Mouse (Mus musculus): ENCODE results near the gene Arhgap23.

Arhgap23 gene

GRCm38 (mm10) chr11:97415330-97415711, at the start of gene Arhgap23:
TSS of gene Arhgap23 (plus strand) at chr11:97415533.
- peak; percentile 64 to 89 for DNase-seq

GRCm38 (mm10) chr11:97365556-97365955, 49.8 kb upstream of the Arhgap23 start:
- no peak for DNase-seq

DNA sequence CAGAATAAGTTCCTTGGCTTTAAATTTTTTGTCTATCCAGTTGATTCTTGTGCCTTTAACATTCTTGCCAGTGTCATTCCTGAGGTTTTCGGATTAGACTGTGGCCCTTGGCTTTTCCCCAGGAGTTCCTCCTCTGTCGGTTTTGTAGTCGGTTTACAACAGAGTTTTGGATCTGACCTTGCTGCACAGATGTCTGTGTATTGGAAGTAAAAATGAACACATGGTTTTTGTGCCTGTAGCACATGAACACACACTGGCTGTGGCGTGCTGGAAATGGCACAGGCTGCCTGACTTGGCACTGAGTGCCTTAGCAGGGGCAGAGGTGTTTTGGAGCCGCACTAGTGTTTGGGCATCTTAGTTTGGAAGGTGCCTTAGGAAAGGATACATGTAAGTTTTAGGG, 46.8 kb upstream of the Arhgap23 start:
- DNase-seq = peak in 1 of 2 experiments; percentile 34

DNA sequence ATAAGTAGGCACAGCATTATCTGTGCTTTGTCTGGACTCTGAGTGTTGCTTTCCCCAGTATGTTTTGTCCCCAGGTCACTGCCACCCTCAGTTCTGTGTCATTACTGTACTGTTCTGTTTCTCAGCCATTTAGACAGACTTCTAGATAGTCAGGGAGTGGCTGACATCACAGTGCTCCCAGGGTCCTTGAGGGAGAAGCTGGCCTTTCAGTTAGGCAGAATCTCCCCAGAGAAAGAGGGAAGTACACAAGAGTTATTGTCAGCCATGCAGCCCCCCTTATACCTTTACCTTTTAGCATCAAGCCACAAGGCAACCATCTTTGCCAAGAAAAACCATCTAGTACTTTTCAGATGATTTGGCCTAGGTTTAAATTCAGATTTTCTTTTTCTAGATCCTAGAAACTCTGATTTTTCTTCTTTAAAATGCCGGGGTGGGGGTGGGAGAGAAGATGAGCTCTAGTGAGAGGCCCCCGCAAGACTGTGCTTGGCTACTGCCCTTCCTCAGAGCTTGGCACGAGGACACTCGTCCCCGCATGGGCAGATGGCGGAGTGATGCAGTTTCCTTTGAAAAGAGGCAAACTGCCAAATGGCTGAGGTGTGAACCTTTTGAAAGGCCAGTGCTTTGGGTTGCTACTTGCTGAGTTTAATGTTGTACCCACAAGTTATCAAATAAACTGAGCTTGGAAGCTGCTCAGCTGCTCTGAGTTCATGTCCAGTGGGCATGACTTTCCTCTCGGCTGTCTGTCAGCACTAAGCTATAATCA, 44.8 kb upstream of the Arhgap23 start:
- peak; percentile 66 to 82 for DNase-seq

DNA sequence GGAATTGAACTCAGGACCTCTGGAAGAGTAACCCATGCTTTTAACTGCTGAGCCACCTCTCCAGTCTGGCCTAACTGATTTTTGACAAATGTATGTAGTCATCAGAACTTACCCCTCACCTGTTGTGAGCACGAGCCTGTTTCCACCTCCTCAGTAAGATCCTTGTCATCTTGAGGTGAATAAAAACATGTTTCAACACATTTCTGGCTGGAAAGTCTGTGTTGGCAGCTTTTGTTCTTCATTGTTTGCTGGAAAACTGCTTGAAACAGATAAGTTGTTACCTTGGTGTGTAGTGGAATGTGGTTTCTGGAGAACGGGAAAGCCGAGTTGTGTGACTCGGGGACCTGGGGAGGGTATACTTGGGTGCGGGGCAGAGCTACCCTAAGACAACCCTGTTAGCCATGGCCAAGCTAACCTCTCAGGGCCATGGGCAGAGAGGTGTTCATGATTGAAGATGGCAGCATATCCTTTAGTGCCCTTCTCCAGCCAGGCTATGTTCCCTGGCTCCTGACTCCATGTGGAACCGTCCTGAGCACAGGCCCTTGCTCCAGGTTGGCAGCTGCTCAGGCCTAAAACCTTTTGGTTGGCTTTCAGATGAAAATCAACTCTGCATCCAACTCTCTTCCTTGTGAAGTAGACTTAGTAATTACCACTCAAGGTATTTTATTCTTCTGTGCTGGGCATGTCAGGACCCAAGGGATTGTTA, 43.0 kb upstream of the Arhgap23 start:
- no peak for DNase-seq

DNA sequence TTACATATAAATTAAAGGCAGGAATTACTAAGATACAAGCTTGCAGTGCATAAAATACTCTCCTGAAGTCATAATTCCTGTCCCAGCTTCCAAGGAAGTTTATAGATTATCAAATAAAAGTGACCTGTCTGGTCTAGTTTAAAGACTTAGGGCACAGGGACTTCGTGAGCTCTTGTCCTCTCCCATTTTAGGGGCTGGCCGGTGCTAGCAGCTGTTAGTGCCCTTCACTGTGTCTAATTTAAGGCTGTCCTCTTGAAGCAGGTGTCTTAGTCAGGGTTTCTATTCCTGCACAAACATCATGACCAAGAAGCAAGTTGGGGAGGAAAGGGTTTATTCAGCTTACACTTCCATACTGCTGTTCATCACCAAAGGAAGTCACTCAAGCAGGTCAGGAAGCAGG, 41.9 kb upstream of the Arhgap23 start:
- DNase-seq = no peak

DNA sequence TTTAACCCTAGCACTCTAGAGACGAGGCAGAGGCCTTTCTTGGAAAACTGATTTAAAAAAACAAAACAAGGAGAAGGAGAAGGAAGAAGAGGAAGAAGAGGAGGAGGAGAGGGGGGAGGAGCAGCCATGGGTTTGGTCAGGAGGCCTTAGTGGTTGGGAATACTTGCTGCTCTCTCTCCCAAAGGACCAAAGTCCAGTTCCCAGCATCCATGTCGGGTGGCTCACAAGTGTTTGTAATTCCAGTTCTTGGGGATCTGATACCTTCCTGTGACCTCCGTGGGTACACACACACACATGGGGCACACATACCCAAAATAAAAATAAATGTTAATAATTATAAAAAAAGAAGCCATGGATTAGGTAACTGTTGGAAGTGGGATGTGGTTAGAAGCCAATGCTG, 35.3 kb upstream of the Arhgap23 start:
- peak; percentile 72 to 73 for DNase-seq

DNA sequence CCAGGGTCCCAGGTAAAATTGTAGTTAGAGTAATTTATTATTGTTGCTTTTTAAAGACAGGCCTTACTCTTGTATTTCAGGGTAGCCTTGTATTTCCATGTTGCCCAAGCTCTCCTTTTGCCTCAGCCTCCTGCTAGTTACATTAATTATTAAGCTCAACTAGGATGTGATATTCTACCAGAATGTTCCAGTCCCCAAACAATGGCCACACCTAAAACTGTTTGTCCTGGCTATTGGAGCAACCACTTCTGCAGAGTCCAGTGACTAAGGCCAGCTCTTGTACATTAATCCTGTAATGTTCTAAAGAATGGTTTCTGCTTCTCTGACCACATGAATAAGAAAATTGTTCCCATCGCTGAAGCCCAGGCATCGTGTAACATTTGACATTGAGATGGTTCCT, 32.3 kb upstream of the Arhgap23 start:
- DNase-seq = no peak

DNA sequence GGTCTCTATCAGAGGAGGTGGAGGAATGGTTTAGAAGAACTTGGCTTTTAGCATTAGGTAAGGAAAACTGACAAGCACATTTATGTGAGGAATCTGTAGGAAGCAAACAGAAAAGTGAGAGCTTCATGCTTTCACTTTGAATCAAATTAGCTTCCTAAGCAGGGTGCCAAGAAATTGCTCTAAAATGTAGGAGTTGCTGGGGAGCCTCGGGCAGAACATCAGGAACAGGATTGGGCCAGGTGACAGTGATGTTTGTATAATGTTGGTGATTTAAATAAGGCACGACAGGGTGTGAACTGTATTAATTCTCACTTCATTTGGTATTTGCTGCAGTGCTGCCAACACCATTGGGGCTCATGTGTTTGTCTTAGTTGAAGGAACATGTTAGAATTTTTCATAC, 31.6 kb upstream of the Arhgap23 start:
- no peak for DNase-seq

GRCm38 (mm10) chr11:97387811-97388210, 27.5 kb upstream of the Arhgap23 start:
- DNase-seq = peak in 1 of 2 experiments; percentile 24

- no peak for DNase-seq
Measured at GRCm38 (mm10) chr11:97389127-97389526, 26.2 kb upstream of the Arhgap23 start.

DNA sequence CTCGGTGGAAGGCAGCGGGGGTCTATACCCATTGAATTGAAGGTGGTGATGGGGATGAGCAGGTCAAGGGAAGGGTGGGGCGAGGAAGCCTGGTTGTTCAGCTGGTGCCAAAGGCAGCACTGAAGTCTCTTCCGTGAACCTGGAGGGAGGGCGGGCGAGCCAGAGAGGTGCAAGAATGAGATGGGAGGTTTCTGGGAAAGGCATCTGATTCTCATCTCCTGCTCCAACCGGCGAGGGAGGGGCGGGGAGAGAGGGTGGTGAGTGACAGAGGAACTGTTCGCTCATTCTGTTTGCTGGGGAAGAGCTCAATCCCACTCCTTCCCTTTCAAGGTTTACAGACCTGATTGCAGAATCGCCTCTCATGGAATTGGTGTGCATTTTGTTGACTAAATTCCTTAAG, 21.7 kb upstream of the Arhgap23 start:
- DNase-seq = no peak

DNA sequence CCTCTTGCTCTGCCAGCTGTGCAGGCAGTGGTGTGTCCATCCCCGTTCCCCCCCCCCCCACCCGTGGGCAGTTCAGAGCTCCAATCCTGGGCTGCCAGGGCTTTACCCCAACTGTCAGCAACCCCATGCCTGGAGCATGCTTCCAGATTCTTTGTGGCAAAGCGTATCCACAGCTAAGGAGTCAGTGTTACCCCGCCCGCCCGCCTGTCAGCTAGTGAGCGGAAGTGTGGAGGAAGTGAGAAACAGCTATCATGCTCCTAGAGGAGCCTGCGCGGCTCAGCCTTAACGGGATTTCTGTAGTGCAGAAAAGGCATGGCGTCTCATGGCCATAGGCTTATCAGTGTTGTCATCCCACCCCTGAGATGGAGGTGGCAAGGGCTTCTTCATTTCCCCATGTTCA, 21.2 kb upstream of the Arhgap23 start:
- DNase-seq = peak in 1 of 2 experiments; percentile 51

DNA sequence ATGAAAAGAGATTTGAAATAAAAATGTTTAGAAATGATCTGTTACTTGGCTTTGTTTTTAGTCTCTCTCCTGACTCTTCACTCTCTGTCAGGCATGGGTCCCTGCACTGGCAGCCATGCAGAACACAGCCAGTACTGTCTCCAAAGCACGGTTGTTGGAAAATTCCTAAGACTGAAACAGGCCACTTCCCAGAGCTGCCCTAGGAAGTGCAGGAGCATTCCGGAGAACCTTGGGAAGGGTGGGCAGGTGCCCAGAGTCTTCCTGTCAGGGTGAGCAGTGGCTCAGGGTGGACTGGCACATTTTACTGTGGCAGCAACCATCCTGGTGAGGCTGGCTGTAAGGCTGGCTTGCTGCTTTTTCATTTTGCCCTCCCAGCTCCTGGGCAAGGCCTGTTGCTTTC, 16.8 kb upstream of the Arhgap23 start:
- peak; percentile 39 to 44 for DNase-seq

DNA sequence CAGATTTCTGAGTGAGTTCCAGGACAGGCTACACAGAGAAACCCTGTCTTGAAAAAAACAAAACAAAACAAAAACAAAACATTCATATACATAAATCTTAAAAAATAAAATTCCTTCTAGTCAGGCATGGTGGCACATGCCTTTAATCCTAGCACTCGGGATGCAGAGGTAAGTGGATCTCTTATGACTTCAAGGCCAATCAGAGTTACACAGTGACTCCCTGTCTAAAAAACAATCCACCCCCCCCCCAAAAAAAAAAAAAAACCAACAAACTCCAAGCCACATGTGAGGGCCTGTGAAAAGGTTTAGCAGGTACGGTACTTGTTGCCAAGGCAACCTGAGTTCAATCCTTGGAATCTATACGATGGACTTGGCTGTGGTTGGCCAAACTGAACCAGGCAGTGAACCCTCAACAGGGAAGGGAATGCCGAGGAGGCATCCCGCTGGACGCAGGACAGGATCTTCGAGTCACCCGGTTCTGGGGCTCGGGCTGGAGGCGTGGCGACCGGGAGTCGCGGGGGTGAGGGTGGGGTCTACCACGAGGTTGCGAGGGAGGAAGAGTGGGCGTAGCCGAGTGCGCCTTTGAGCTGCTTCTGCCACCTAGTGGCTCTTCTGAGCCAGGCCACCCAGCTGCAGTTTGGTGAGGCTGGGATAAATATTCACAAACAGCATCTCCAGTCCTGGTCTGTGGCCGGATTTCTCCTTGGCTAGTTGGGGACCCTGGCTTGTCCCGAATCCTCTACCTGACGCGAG, 15.2 kb upstream of the Arhgap23 start:
- peak; percentile 86 to 90 for DNase-seq

GRCm38 (mm10) chr11:97401082-97401481, 14.3 kb upstream of the Arhgap23 start:
- DNase-seq = no peak

GRCm38 (mm10) chr11:97401686-97402435, 13.5 kb upstream of the Arhgap23 start:
- DNase-seq = no peak

- DNase-seq = no peak
Measured at GRCm38 (mm10) chr11:97402746-97403145, 12.6 kb upstream of the Arhgap23 start.

DNA sequence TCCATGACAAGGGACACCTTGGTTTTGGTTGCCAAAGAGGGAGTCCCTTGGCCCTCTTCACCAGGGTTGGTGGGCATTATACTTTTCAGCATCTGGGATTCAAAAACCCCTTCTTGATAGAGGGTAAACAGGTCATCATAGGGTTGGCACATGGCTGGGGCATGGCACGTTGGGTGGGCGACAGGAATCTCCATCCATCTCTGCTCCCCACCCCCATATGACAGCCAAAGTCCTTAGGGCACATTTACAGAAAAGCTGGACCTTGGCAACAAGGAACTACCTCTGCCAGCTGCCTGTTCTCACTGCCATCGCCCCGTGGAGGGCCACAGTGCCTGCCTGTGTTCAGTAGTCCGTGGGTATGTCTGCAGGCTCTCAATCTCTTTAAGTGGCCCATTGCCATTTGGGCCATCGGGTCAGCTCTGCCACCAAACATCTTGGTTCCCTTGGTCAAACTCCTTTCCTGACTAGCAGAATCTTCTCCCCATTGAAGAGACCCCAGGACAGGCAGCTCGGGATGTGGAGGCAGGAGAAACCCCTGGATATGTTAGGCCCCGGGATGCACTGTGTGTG, 11.6 kb upstream of the Arhgap23 start:
- peak in 1 of 2 experiments; percentile 35 for DNase-seq

GRCm38 (mm10) chr11:97404184-97404760, 11.1 kb upstream of the Arhgap23 start:
- peak; percentile 41 to 73 for DNase-seq

DNA sequence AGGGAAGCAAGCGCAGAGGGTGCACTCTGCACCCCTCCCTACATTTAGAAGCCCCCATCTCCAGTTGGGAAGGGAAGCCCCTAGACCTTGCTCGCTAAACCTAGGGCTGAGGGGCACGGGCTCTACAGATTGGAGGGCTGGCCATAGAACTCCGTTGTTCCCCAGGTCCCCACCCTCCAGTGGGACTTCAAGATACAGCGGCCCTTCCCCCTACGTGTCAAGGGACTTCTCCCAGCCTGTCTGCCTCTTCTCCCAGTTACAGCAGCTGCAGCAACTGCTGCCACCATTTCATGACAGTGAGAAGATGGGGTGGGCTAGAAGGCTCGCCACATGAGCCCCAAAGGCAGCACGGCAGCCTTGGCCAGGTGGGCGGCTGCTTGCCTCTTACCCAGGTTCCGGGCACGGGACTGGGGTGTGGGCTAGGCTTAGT, 10.6 kb upstream of the Arhgap23 start:
- DNase-seq = no peak
